17 mouse cellular contexts compared by ENCODE assay signal in genomic region chr1:160049131-160049880, GRCm38 (mm10). TPM values are rescaled to one million over a fixed set of nuclear protein-coding genes. Genes with fewer than 3 reads are reported as not detected.
A peak's percentile ranks its signal among the peaks of the same experiment; 100 is the strongest.
DNase-seq lines count a peak whose midpoint lies in the region; ATAC-seq and TF ChIP-seq lines count a peak whose summit lies in the region.
"Had no signal": no experiment of that assay in that cellular context is flagged by ENCODE, and none has a peak within 500 bp of the region (broad histone marks: within the 10 kb centered on the region; RNA-seq: fewer than 3 reads in every experiment).

No protein-coding gene starts in this region.

- TF ChIP-seq CTCF in lung, adult 2 months (IDR thresholded peaks at IDR 0.05; ENCODE audit: insufficient read depth, low read length) = no peak
- TF ChIP-seq CTCF in liver, embryonic 14.5 days (IDR thresholded peaks at IDR 0.05; ENCODE audit: low read depth) = no peak

- H3K9me3 ChIP-seq in heart, embryonic 13.5 days = no peaks in the 10 kb centered on the region
- H3K9me3 ChIP-seq in lung, embryonic 15.5 days = no peaks in the 10 kb centered on the region
- H3K9me3 ChIP-seq in liver, embryonic 14.5 days (ENCODE audit: control insufficient read depth, low read length) = no peaks in the 10 kb centered on the region
- H3K9me3 ChIP-seq: forebrain, embryonic 12.5 days; limb, embryonic 12.5 days had no signal

- WGBS in heart, embryonic 13.5 days = 29% methylated on average over 5 of the region's 5 CpGs
- WGBS in lung, embryonic 15.5 days = 41% methylated on average over 5 of the region's 5 CpGs
- 48% methylated on average over 5 of the region's 5 CpGs for WGBS in lung, adult 2 months
- WGBS in liver, embryonic 14.5 days (ENCODE audit: insufficient replicate concordance) = 37% methylated on average over 5 of the region's 5 CpGs

- TF ChIP-seq EP300 in liver, embryonic 14.5 days (IDR thresholded peaks at IDR 0.05; ENCODE audit: low read depth) = peak; percentile 55

- no peaks in the 10 kb centered on the region for H3K36me3 ChIP-seq in heart, embryonic 13.5 days
- no peaks in the 10 kb centered on the region for H3K36me3 ChIP-seq in lung, embryonic 15.5 days
- H3K36me3 ChIP-seq in liver, embryonic 14.5 days (replicated peaks; ENCODE audit: control insufficient read depth, insufficient read depth, low read depth) = no peaks in the 10 kb centered on the region
- H3K36me3 ChIP-seq: forebrain, embryonic 12.5 days; limb, embryonic 12.5 days had no signal

- peak overlapping the region; percentile 50 for H3K27ac ChIP-seq in heart, embryonic 13.5 days (replicated peaks)
- H3K27ac ChIP-seq in lung, embryonic 15.5 days = peak overlapping the region; percentile 44
- H3K27ac ChIP-seq in liver, embryonic 14.5 days = peak overlapping the region; percentile 4
- H3K27ac ChIP-seq: forebrain, embryonic 12.5 days; hindbrain, embryonic 14.5 days; limb, embryonic 12.5 days had no signal

- TF ChIP-seq POLR2A in lung, adult 2 months (IDR thresholded peaks at IDR 0.05; ENCODE audit: borderline replicate concordance, extremely low read depth, low read depth, low read length) = no peak

- no peak for DNase-seq in heart, adult 18-20 months
- no peak for DNase-seq in lung, adult 2 months
- DNase-seq in liver, embryonic 14.5 days (ENCODE audit: low read depth in 3 of 3, low spot score in 3 of 3) = peak in 1 of 3 experiments; percentile 36
- DNase-seq in left cerebral cortex, adult 8-10 months (ENCODE audit: low spot score in 2 of 2) = no peak
- DNase-seq: cerebellum, adult 2 months; gastrocnemius, postnatal 10 days; kidney, postnatal 36 days; lung, postnatal 36 days; retina, postnatal 1 day; right cerebral cortex, postnatal 4 days had no signal

- H3K4me3 ChIP-seq in heart, embryonic 13.5 days = no peak overlapping the region
- H3K4me3 ChIP-seq in lung, embryonic 15.5 days = no peak overlapping the region
- H3K4me3 ChIP-seq in lung, adult 2 months (replicated peaks; ENCODE audit: extremely low read depth, low read depth, low read length) = no peak overlapping the region
- peak overlapping the region in 1 of 2 experiments; percentile 5; a peak in 2 of 4 replicates for H3K4me3 ChIP-seq in liver, embryonic 14.5 days (ENCODE audit: insufficient read depth in 1 of 2, low read depth in 2 of 2, low read length in 2 of 2)
- H3K4me3 ChIP-seq: forebrain, embryonic 12.5 days; limb, embryonic 12.5 days had no signal

- no peak; the same call in 1 of the 2 replicates for ATAC-seq in heart, embryonic 13.5 days (ENCODE audit: extremely low read depth, insufficient number of reproducible peaks, low FRiP score, low TSS enrichment)
- ATAC-seq in lung, embryonic 15.5 days (ENCODE audit: borderline replicate concordance, extremely low read depth, low FRiP score, low TSS enrichment) = no peak
- ATAC-seq in liver, embryonic 14.5 days (ENCODE audit: insufficient read depth) = peak; percentile 36; the same call in 1 of the 2 replicates
- ATAC-seq in megakaryocyte progenitor cell, adult 5-6 weeks (replicated peaks; ENCODE audit: poor library complexity) = 0 out of 2 replicates have a peak, but pooled peaks have one; percentile 0

- peak overlapping the region; percentile 11; the same call in 1 of the 2 replicates for H3K4me2 ChIP-seq in heart, embryonic 13.5 days
- H3K4me2 ChIP-seq in lung, embryonic 15.5 days = no peak overlapping the region
- H3K4me2 ChIP-seq in liver, embryonic 14.5 days (ENCODE audit: low read depth) = peak overlapping the region; percentile 55
- H3K4me2 ChIP-seq: forebrain, embryonic 12.5 days; hindbrain, embryonic 14.5 days; limb, embryonic 12.5 days; midbrain, embryonic 11.5 days had no signal

- peaks cover 66% of the 10 kb centered on the region for H3K4me1 ChIP-seq in heart, embryonic 13.5 days
- peaks cover 45% of the 10 kb centered on the region for H3K4me1 ChIP-seq in lung, embryonic 15.5 days
- H3K4me1 ChIP-seq in lung, adult 2 months (ENCODE audit: control insufficient read depth, insufficient read depth, low read length) = peaks cover 26% of the 10 kb centered on the region
- H3K4me1 ChIP-seq in liver, embryonic 14.5 days (replicated peaks; ENCODE audit: control insufficient read depth in 2 of 2, insufficient read depth in 2 of 2, low read length in 1 of 2) = peaks cover 54 to 69% of the 10 kb centered on the region in 2 experiments
- H3K4me1 ChIP-seq: limb, embryonic 12.5 days had no signal

- 0 out of 2 replicates have a peak overlapping the region, but pooled peaks have one; percentile 0 for H3K9ac ChIP-seq in heart, embryonic 13.5 days
- no peak overlapping the region for H3K9ac ChIP-seq in lung, embryonic 15.5 days
- H3K9ac ChIP-seq in liver, embryonic 14.5 days (replicated peaks) = peak overlapping the region; percentile 10; the same call in 1 of the 2 replicates
- H3K9ac ChIP-seq: forebrain, embryonic 12.5 days; hindbrain, embryonic 14.5 days; limb, embryonic 12.5 days had no signal

- no peaks in the 10 kb centered on the region for H3K27me3 ChIP-seq in heart, embryonic 13.5 days (replicated peaks)
- no peaks in the 10 kb centered on the region for H3K27me3 ChIP-seq in lung, embryonic 15.5 days
- H3K27me3 ChIP-seq in liver, embryonic 14.5 days (ENCODE audit: control insufficient read depth, insufficient read depth, low read length) = no peaks in the 10 kb centered on the region
- H3K27me3 ChIP-seq: forebrain, embryonic 12.5 days; limb, embryonic 12.5 days had no signal

RNA-seq across cellular contexts. Expression of gene 4930523C07Rik, which starts 5.1 kb away (rescaled TPM):
- polyA plus RNA-seq in heart, embryonic 13.5 days (2015; fragmentation: Nextera tagmentation; extraction: Ambion mirVana) = 10.9 and 13.4 TPM in 2 replicates
- 10 to 100 TPM; 21.4 to 23.6 TPM for total RNA-seq in heart, adult 18-20 months (2021)
- polyA plus RNA-seq in lung, embryonic 15.5 days (2015; fragmentation: Nextera tagmentation; extraction: Ambion mirVana) = 26.5 and 32.5 TPM in 2 replicates
- 29.3 and 31.9 TPM in 2 replicates for polyA plus RNA-seq in lung, adult 2 months (2012; rRNA removed)
- 4.8 and 6.5 TPM in 2 replicates for polyA plus RNA-seq in liver, embryonic 14.5 days (2012; rRNA removed)
- polyA plus RNA-seq in liver, embryonic 14.5 days (2014; fragmentation: Nextera tagmentation; extraction: Ambion mirVana) = 18.0 and 28.1 TPM in 2 replicates
- total RNA-seq in megakaryocyte progenitor cell, adult 5-6 weeks (2015) = 55.5 and 56.9 TPM in 2 replicates
- total RNA-seq in megakaryocyte progenitor cell, adult 5-6 weeks (2017) = 39.0 and 59.1 TPM in 2 replicates
- 1 to 10 TPM; 1.3 to 3.2 (median 2.1) TPM for total RNA-seq in left cerebral cortex, adult 8-10 months (2022)

Comparison
In these comparisons a context has a peak if more than half of its experiments do, and no peak if none do; other contexts are left out.
1. ATAC-seq: peak in liver, embryonic 14.5 days (single experiment) and megakaryocyte progenitor cell, adult 5-6 weeks (single experiment); none in heart, embryonic 13.5 days (single experiment) and lung, embryonic 15.5 days (single experiment).
2. Peak in every context shown above with its lines, with median percentiles within 50 percentile points of each other: H3K27ac ChIP-seq.